Mouse (Mus musculus) macrophage (primary cell): Measurements from ENCODE around the gene Trip4. TPM values are rescaled to one million over a fixed set of nuclear protein-coding genes. Genes with fewer than 3 reads are reported as not detected.

Experiments used
- H3K27ac ChIP-seq: fragments of 350-480 bp; formaldehyde crosslinking; 2 replicates; pipeline ENCODE4 v1.9.0; 2021
- H3K36me3 ChIP-seq: fragments of 350-480 bp; formaldehyde crosslinking; 2 replicates; pipeline ENCODE4 v1.9.0; 2021; ENCODE audit errors: inconsistent target
- H3K4me3 ChIP-seq: fragments of 350-480 bp; formaldehyde crosslinking; 2 replicates; pipeline ENCODE4 v1.9.0; 2021; ENCODE audit errors: inconsistent target
- H3K79me2 ChIP-seq: fragments of 350-480 bp; formaldehyde crosslinking; 2 replicates; pipeline ENCODE4 v1.9.0; 2021; ENCODE audit errors: inconsistent target
- WGBS: methylation state at CpG from one replicate; pipeline ENCODE4 v1.1.7; 2026; ENCODE audit warnings: inconsistent platforms; ENCODE audit not compliant: missing documents; 5-methylcytosine and 5-hydroxymethylcytosine counted together
- polyA plus RNA-seq: library from polyadenylated mRNA; stranded (reverse); fragments of 250-400 nt; gene quantifications from 3 replicates; pipeline ENCODE4 v1.2.4, GENCODE M21; 2018; ENCODE audit warnings: inconsistent platforms
- total RNA-seq, 78 experiments: library from RNA; depleted of rRNA; stranded (reverse); fragments of 250-400 nt; gene quantifications; 1 replicate in 9 of 78; 2 replicates in 24 of 78; 3 replicates in 43 of 78; 4 replicates in 2 of 78; pipeline ENCODE4 v1.2.4; 2018; ENCODE audit warnings: inconsistent platforms in 56 of 78

The Trip4 gene
- total RNA-seq (2018; cell fraction: chromatin; rRNA removed): 10 to 100 TPM; 26.3 to 100.0 (median 69.4) TPM
- 10 to 100 TPM; 17.8 to 35.1 (median 27.3) TPM for total RNA-seq (2018; cell fraction: cytosol; rRNA removed)
- total RNA-seq (2018; cell fraction: nucleus; rRNA removed): 10 to 100 TPM; 13.5 to 56.5 (median 38.2) TPM
- 19.6 to 23.6 TPM (median 21.8 TPM) in 3 replicates for polyA plus RNA-seq

DNA sequence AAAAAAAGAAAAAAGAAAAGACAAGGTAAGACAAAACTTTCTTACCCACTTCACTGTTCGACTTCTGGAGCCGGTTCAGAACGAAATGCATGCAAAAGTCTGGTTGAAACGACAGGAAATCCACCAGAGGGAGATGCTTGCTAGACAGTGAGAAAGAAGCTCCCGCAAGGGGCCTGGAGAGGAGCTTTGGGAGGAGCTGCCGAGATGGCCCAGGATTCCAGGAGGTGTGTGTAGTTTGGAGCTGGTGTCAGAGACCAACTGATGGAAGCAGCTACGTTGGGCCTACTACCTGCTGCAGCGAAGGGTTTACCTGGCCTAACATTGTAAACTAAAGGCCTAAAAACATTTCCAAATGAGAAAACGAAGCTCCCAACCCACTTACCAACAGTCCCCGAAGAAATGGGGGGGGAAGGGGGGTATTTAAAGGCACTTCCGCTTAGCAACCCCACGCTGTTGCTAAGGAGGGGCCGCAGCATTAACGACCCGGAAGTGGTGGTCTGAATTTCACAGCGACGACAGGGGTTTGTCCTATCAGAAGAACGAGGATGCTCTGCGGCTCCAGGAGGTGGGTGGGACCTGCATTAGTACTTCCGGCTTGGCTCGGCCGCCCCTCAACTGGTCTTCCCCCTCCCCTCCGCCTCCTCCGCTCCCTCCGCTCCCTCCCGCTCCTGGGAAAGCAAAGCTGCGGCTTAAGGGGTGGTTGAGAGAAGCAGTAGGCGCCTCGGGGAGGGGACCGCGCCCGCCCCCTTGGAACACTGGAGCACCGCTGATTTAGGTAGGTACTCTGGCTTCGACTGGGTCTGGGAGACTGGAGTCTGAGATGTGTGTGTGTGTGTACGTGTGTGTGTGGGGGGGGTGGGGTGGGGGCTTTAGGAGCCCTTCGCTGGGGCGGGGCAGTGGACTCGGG is at the start of gene Trip4, which contains the start of gene Csnk1g1:
Gene Trip4, minus strand, starts transcription at position 401 of the 907 bp plus-strand sequence.
Gene Csnk1g1, plus strand, starts transcription at position 531 of the 907 bp plus-strand sequence.
- Histone ChIP-seq H3K4me3 (peak within 1 kb of the TSS; percentile 94), H3K27ac (peak within 1 kb of the TSS; percentile 46), H3K79me2 (peaks cover 52% of the 10 kb centered on the region), H3K36me3 (no peaks in the 10 kb centered on the region)
- 2% methylated on average over 38 of the region's 38 CpGs for WGBS

DNA sequence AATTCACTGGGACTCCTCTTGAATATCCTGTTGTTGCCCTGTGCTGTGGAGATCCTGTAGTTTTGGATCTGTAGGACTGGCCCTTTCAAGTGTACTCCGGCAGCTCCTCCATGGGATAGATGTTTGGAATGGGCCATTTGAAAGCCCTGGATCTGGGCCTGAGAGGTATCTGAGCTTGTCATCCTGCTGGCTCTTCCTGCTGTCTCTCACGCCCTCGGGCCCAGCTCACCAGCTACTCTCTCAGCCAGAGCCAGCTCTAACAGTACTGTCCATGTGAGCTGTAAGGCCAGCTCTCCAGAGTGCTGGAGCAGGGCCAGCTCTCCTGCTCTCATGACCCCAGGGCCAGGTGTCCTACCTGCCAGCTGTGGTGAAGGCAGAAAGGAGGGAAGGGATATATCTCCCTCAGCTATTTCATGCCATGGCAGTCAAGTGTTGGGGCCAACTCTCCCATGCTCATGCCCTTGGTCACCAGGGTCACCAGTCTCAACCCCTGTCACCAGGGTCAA is 42.5 kb upstream of the Trip4 start:
- Histone ChIP-seq H3K79me2 (no peaks in the 10 kb centered on the region), H3K4me3 (no peak overlapping the region), H3K27ac (no peak overlapping the region), H3K36me3 (no peaks in the 10 kb centered on the region)
- 94% methylated on average over 3 of the region's 3 CpGs for WGBS

DNA sequence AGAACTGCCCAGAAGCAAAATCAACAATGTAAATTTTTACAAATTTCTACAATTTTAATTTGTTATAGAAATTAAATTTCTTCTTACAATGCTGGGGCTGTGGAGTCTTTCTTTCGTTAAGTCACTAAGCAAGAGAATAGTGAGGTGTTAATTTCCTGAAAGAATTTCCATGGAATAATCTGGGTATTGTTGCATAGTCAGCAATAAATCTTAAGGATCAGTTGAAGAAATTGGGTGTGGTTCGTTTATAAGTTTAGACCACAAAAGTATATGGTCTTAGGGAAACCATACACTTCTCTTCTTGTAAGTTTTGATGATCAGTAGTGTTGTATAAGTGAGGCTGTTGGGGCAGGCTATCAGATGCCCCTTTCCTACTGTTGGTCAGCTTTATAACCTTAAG is 29.0 kb upstream of the Trip4 start:
- H3K27ac ChIP-seq: no peak overlapping the region
- WGBS: 83% methylated on average over 2 of the region's 2 CpGs
- no peaks in the 10 kb centered on the region; the same call in 1 of the 2 replicates for H3K36me3 ChIP-seq
- H3K4me3 ChIP-seq: no peak overlapping the region
- peaks cover 81% of the 10 kb centered on the region; the same call in 1 of the 2 replicates for H3K79me2 ChIP-seq

DNA sequence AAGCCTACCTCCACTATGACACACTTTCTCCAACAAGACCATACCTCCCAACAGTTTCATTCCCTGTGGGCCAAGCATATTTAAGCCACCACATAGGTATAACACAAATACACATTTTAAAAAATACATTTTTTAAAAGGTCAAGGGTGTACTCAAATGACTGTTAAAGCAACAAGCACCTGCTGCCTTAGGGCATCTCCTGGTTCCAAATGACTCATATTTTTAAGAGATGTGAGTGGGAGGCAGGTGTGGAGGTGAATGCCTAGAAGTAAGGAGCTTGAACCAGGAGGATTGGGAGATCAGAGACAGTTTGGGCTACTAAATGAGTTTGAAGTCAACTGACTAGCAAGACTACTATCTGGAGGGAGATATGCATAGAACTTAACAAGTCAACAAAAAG is 21.2 kb upstream of the Trip4 start:
- H3K36me3 ChIP-seq: no peaks in the 10 kb centered on the region
- no peak overlapping the region for H3K27ac ChIP-seq
- no peak overlapping the region for H3K4me3 ChIP-seq
- H3K79me2 ChIP-seq: peaks cover 91% of the 10 kb centered on the region

DNA sequence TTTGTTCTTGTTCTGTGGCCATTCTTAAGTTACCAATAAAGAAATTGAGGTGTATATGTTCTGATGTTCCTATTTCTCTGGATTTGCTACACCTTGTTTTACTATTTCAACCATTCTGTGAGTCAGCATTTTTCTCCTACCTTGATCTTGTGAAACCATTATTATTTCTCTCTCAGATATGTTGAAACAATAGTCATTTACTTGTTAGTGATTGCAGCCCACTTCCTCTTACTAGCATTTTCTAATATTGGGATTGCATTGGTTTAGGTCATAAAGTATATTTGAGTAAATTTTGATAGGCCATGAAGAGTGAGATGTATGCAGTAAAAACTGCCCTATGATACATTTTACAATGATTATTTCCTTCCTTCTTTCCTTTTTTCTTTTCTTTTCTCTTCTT is 19.9 kb upstream of the Trip4 start:
- Histone ChIP-seq H3K27ac (no peak overlapping the region), H3K79me2 (peaks cover 91% of the 10 kb centered on the region), H3K4me3 (no peak overlapping the region), H3K36me3 (no peaks in the 10 kb centered on the region)

DNA sequence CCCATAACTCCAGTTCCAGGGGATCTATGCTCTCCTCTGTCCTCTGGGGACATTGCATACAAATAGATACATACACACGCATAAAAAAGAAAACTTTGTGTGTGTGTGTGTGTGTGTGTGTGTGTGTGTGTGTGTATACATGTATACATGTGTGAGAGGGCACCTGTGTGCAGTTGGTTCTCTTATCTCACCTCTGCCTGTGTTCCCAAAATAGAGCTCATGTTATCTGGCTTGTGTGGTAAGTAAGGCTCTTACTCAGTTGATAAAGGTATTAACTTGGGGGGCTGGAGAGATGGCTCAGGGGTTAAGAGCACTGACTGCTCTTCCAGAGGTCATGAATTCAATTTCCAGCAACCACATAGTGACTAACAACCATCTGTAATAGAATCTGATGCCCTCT is 8.4 kb upstream of the Trip4 start:
- H3K4me3 ChIP-seq: no peak overlapping the region
- peaks cover 100% of the 10 kb centered on the region for H3K79me2 ChIP-seq
- H3K27ac ChIP-seq: no peak overlapping the region
- H3K36me3 ChIP-seq: no peaks in the 10 kb centered on the region
- WGBS: no CpG with 5 or more reads among the region's 1 CpGs

DNA sequence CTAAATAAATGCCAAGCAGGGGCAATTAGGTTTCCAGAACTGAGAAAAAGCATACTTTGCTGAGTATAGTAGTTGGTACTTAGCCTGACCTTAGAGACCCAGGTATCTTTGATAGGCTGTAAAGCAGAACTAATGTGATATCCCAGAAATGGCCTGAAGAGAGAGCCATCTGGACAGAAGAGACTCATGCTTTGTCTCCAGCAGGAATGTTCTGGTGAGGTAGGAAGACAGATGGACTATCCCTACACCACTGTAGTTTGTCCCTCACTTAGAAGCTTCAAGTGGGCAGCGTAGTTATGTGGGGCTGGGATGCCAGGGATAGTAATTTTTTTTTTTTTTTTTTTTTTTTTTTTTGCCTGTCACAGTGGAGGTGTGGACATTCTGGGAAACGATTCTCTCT is 5.4 kb upstream of the Trip4 start:
- Histone ChIP-seq H3K4me3 (no peak overlapping the region), H3K36me3 (no peaks in the 10 kb centered on the region), H3K27ac (no peak overlapping the region), H3K79me2 (peaks cover 100% of the 10 kb centered on the region)
- 33% methylated on average over 1 of the region's 2 CpGs for WGBS

DNA sequence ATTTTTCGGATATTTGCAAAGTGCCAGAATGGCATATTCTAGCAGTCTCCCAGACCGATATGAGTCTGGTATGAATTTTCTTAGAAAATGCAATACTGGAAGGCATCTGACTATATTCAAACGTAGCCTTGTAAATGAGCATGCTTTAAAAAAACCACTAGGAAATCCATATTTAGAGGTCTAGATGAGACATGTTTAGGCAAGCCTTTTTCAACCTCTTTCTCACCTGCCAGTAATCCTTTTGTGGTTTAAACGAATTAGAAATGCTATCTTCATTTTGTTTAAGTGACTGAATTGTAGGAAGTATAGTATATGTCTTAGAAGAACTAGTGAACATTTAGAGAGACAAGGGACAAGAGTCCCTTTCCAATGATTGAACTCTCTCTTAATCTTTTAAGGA is 1.2 kb upstream of the Trip4 start:
- WGBS: 0% methylated on average over 4 of the region's 4 CpGs
- Histone ChIP-seq H3K4me3 (peak overlapping the region; percentile 94), H3K79me2 (peaks cover 64% of the 10 kb centered on the region), H3K36me3 (no peaks in the 10 kb centered on the region), H3K27ac (peak overlapping the region; percentile 46)

DNA sequence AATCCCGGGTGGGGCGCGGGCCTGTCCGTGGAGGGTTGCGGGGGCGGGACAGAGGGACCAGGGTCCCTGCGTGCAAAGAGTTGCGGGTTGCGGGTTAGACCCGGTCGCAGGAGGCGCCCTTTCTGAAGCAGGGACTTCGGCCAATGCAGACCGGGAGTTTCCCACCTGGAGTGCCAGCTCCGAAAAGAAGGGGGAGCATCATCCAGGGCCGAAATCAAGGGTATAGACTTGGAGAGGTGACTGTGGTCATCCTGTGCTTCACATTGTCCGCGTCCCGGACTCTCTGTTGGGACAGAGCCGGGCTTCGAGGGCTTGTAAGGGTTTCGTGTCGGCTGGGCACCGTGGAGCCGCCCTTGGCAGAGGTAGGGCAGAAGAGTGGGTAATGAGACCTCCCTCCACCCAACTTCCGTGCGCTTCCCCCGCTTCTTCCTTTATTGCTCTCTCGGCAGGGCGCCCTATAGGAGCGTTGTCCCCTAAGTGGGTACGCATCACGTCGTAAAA is 757 bp upstream of the Trip4 start:
- WGBS: 0% methylated on average over 34 of the region's 34 CpGs
- peak overlapping the region; percentile 46 for H3K27ac ChIP-seq

DNA sequence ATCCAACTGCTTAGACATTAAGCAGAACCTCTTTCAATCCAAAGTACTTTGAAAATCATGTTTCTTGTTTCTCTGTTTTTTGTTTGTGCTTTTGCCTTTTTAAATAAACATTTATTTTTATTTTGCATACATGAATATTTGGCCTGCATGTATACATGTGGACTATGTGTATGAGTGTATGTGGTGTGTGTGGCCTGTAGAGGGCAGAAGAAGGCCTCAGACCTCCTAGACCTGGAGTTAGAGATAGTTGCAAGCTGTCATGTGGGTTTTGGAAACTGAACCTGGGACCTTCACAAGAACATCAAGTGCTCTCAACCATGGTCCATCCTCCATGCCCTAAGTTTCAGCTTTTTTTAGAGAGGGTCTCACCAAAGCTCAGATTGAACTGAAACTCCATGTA is 5.2 kb downstream of the Trip4 start:
- peaks cover 5% of the 10 kb centered on the region; the same call in 1 of the 2 replicates for H3K79me2 ChIP-seq
- H3K4me3 ChIP-seq: no peak overlapping the region
- H3K36me3 ChIP-seq: no peaks in the 10 kb centered on the region
- no peak overlapping the region for H3K27ac ChIP-seq

More for the DNA sequence above, 757 bp upstream of the Trip4 start:
- no peaks in the 10 kb centered on the region for H3K36me3 ChIP-seq
- H3K4me3 ChIP-seq: peak overlapping the region; percentile 94
- peaks cover 59% of the 10 kb centered on the region for H3K79me2 ChIP-seq

DNA sequence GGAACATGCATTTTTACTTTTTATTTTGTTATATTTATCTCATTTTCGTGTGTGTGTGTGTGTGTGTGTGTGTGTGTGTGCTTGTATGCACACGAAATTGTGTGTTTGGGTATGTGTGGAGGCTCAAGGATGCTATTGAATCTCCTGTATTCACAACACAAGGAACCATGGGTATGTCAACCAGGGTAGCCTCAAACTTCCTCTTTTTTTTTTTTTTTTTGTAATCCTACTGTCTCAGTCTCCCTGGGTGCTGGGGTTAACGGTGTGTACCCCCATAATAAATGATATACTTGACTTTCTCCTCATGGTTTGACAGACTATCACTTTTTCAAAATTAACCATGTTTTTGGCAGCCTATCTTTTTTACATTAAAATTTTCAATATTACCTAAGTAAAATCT is 5.7 kb downstream of the Trip4 start:
- no peak overlapping the region for H3K4me3 ChIP-seq
- peaks cover 4% of the 10 kb centered on the region; the same call in 1 of the 2 replicates for H3K79me2 ChIP-seq
- H3K36me3 ChIP-seq: no peaks in the 10 kb centered on the region
- H3K27ac ChIP-seq: no peak overlapping the region
- 66% methylated on average over 3 of the region's 3 CpGs for WGBS

DNA sequence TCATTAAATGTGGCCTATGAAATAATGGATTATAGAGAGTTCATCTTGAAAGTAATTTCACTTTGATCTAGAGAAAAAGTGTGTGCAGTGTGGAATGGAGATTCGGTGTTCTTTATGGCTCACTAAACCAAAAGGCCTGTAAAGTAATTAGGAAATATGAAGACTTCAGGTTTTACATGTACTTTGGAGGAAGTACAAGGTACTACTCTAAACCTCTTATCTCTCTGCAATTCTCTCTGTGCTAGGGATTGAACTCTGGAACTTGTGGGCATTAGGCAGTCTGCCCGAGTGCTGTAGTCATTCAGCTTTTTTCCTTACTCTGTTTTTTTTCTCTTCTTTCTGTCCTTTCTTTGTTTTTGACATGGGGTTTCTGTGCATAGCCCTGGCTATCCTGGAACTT is 11.6 kb downstream of the Trip4 start:
- no peaks in the 10 kb centered on the region for H3K36me3 ChIP-seq
- no peak overlapping the region for H3K4me3 ChIP-seq
- no peak overlapping the region for H3K27ac ChIP-seq
- peaks cover 19% of the 10 kb centered on the region for H3K79me2 ChIP-seq
- WGBS: 94% methylated on average over 2 of the region's 2 CpGs

DNA sequence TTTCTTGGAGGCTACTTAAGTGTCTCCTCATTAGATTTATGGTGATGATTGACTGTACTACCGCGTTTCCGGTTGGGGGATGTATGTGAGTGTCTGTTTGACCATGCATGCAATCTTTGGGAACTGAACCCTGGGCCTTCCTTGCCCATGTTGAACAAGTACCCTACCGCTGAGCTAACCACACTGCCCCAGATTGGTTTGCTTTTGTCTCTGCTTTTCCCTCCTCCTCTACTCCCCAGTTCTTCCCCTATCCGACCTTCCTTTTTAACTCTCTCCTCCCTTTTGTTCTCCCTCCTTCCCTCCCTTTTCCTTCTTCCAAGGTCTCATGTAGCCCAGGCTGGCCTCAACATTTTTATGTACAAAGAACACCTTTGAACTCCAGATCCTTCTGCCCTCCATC is 17.5 kb downstream of the Trip4 start:
- WGBS: 1% methylated on average over 5 of the region's 5 CpGs
- Histone ChIP-seq H3K36me3 (no peaks in the 10 kb centered on the region), H3K27ac (peak overlapping the region; percentile 67; the same call in 1 of the 2 replicates), H3K4me3 (peak overlapping the region; percentile 76), H3K79me2 (peaks cover 39% of the 10 kb centered on the region)

DNA sequence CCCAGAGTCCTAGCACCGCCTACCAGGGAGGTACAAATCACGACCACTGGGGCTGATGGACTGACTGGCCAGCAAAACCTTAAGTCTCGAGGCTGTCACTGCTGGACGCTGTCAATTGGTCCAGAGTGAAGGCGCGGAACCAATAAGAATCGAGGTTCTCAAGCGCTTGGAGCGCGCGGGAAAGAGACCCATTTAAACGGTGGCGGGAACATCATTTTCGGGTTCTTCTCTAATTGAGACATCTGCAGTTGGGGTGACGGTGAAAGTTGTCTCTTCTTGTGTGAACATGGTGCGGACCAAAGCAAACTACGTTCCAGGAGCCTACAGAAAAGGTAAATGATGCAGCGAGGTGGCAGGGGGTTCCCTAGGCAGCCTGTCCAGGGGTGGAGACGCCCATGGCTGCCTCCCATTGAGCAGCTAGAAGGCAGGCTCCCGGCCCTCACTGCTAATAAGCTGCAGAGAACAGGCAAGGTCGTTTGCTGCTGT is 18.4 kb downstream of the Trip4 start, which contains the start of gene Pclaf:
Gene Pclaf, plus strand, starts transcription at position 95 of the 486 bp plus-strand sequence.
- H3K36me3 ChIP-seq: no peaks in the 10 kb centered on the region
- H3K79me2 ChIP-seq: peaks cover 39% of the 10 kb centered on the region
- peak within 1 kb of the TSS; percentile 76 for H3K4me3 ChIP-seq
- WGBS: 1% methylated on average over 21 of the region's 21 CpGs
- H3K27ac ChIP-seq: peak within 1 kb of the TSS; percentile 67
